Mouse (Mus musculus) heart, embryonic 15.5 days (tissue): ENCODE measurements at regions not wholly inside any gene's neighbourhood (a gene's known extent, or its start where the extent isn't known, plus 50 kb on each side); places are given as distances from the start of the nearest gene placed in this dataset.
"Not testable (repeated sequence)": the region's sequence is repeated elsewhere in the genome, so short reads cannot be mapped to it uniquely, and the experiment has no call there.

Experiments
- ATAC-seq: fragments of 200-750 bp; cut with Nextera tagmentation; replicated peaks from 2 replicates; pipeline ENCODE4 v1.8.0; 2017; ENCODE audit warnings: low read depth, moderate TSS enrichment; ENCODE audit not compliant: insufficient number of reproducible peaks, insufficient read depth, low FRiP score
- H3K27ac ChIP-seq: fragments of 300-500 bp; sonication (generic); 2 replicates; pipeline ENCODE4 v1.5.1; 2015; ENCODE audit warnings: mild to moderate bottlenecking, inconsistent platforms
- H3K27me3 ChIP-seq: fragments of 300-500 bp; sonication (generic); 2 replicates; pipeline ENCODE4 v1.6.1; 2015; ENCODE audit warnings: inconsistent platforms
- H3K36me3 ChIP-seq: fragments of 300-500 bp; sonication (generic); 2 replicates; pipeline ENCODE4 v1.6.1; 2015; ENCODE audit warnings: mild to moderate bottlenecking, inconsistent platforms
- H3K4me1 ChIP-seq: fragments of 300-500 bp; sonication (generic); replicated peaks from 2 replicates; pipeline ENCODE4 v1.6.1; 2015; ENCODE audit warnings: inconsistent platforms
- H3K4me2 ChIP-seq: fragments of 300-500 bp; sonication (generic); 2 replicates; pipeline ENCODE4 v1.6.1; 2015; ENCODE audit warnings: inconsistent platforms, mild to moderate bottlenecking, moderate library complexity
- H3K4me3 ChIP-seq: fragments of 300-500 bp; sonication (generic); 2 replicates; pipeline ENCODE4 v1.5.1; 2015; ENCODE audit warnings: mild to moderate bottlenecking, inconsistent platforms
- H3K9ac ChIP-seq: fragments of 300-500 bp; sonication (generic); 2 replicates; pipeline ENCODE4 v1.6.1; 2015; ENCODE audit warnings: mild to moderate bottlenecking, inconsistent platforms
- H3K9me3 ChIP-seq: fragments of 300-500 bp; sonication (generic); replicated peaks from 2 replicates; pipeline ENCODE4 v1.6.1; 2016; ENCODE audit warnings: inconsistent platforms
- WGBS: fragments of 180-500 bp; shearing (Covaris S2); methylation state at CpG from one replicate; pipeline ENCODE4 v1.1.7; 2015; ENCODE audit warnings: mixed read lengths; 5-methylcytosine and 5-hydroxymethylcytosine counted together

GRCm38 (mm10) chr16:55516994-55517393 is 219.2 kb upstream of the Zpld1 start:
- Histone ChIP-seq H3K27me3 (no peaks in the 10 kb centered on the region), H3K27ac (no peak overlapping the region), H3K9me3 (no peaks in the 10 kb centered on the region), H3K4me1 (no peaks in the 10 kb centered on the region), H3K4me2 (no peak overlapping the region), H3K9ac (no peak overlapping the region), H3K36me3 (no peaks in the 10 kb centered on the region), H3K4me3 (no peak overlapping the region)
- ATAC-seq, result no peak
- 64% methylated on average over 4 of the region's 4 CpGs for WGBS

DNA sequence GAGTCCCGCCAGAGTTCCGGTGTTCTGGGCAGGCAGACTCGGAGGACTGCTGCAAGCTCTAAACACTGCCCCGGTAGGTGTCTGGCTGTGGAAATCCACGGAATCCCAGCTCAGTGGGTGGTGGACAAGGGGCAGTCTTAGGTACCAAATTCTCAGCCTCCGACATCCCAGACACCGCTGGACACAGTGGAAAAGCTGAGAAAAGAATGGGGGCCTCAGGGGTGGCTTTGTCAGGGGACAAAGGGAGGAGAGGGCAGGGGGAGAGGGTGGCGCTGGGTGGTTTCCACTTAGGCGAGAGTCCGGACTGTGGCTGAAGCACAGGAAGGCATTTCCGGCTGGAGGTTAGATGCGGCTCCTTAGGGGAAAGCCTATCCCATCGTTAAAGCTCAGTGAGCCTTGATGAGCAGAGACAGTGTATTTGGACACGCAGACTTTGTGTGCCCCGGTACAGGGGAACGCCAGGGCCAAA is 217.5 kb upstream of the Zpld1 start:
- no peaks in the 10 kb centered on the region for H3K36me3 ChIP-seq
- no peaks in the 10 kb centered on the region for H3K9me3 ChIP-seq
- ATAC-seq, result no peak
- peak overlapping the region; percentile 23; the same call in 1 of the 2 replicates for H3K4me2 ChIP-seq
- H3K27me3 ChIP-seq, result no peaks in the 10 kb centered on the region
- no peak overlapping the region; the same call in 1 of the 2 replicates for H3K9ac ChIP-seq
- no peak overlapping the region for H3K27ac ChIP-seq
- no peaks in the 10 kb centered on the region for H3K4me1 ChIP-seq
- WGBS, result 67% methylated on average over 16 of the region's 16 CpGs
- H3K4me3 ChIP-seq, result no peak overlapping the region

DNA sequence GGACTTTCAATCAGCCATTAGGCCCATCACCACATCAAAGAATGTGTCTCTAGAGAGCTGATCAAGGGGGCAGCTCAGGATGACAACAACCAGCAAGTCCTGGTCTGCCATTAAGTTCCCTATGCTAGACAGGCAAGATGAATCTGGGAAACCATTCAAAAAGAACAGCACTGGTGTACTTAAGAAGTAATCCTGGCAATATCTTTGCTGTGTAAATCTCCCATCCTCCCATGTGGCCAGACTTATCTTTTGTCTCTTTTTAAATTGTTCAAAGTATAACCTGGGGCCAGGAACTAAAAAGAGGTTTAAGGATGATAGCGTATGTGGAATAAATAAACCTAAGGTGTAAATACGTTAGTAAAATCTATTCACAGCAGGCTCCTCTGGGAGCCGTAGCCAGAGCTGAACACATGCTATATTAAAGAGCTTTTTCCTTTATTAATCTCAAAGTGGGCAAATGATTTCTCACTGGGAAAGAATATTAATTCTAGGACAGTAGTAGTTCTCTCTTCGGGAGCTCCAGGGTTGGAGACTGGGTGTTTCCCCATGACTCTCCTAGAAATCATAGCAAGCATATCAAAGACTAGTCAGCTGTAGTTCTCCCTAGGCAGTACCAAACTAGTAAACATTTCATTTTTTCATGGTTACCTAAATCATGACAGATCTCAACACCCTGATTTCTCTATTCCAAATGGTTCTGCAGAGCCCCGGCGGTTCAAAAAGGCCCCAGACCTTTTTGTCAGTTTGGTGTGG is 216.8 kb upstream of the Zpld1 start:
- Histone ChIP-seq H3K4me3 (no peak overlapping the region), H3K36me3 (no peaks in the 10 kb centered on the region), H3K4me1 (no peaks in the 10 kb centered on the region), H3K9me3 (no peaks in the 10 kb centered on the region), H3K9ac (no peak overlapping the region; the same call in 1 of the 2 replicates), H3K4me2 (no peak overlapping the region), H3K27ac (no peak overlapping the region), H3K27me3 (no peaks in the 10 kb centered on the region)
- ATAC-seq, result no peak
- 82% methylated on average over 6 of the region's 6 CpGs for WGBS

DNA sequence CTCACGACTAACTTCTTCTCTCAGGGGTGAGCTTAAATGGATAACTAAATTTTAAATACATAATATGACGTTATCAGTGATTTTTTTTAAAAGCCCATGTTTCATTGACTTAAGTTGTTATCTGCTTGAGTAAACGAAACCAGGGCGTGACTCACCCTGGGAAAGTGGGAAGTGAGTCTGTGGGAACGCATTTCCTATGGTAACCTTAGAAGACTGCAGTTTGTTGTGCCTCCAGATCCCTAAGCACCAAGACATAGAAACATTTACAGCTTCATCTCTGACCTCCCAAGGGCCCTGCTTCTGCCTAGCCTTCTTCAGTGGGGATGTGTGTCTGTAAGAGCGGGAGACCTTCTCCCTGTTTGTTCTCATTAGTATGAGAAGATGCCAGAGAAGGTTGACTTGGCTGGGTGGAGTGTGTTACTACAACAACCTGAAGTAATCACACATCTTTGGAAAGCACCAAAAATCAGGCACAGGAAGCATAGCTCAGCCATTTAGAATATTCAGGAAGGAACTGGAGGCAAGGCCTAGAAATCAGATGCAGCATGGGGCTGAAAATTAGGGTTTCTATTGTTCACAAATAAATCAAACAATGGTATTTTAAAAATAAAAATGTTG is 207.1 kb upstream of the Zpld1 start:
- H3K27ac ChIP-seq, result peak overlapping the region; percentile 45

GRCm38 (mm10) chr16:55504274-55504673 is 206.5 kb upstream of the Zpld1 start:
- Histone ChIP-seq H3K9ac (no peak overlapping the region), H3K27me3 (no peaks in the 10 kb centered on the region), H3K36me3 (no peaks in the 10 kb centered on the region), H3K4me3 (no peak overlapping the region), H3K4me2 (no peak overlapping the region), H3K27ac (no peak overlapping the region), H3K9me3 (no peaks in the 10 kb centered on the region), H3K4me1 (no peaks in the 10 kb centered on the region)
- 61% methylated on average over 3 of the region's 3 CpGs for WGBS
- ATAC-seq, result no peak

More for the DNA sequence above, 207.1 kb upstream of the Zpld1 start:
- Histone ChIP-seq H3K36me3 (no peaks in the 10 kb centered on the region), H3K27me3 (no peaks in the 10 kb centered on the region), H3K4me2 (no peak overlapping the region), H3K4me1 (no peaks in the 10 kb centered on the region), H3K4me3 (no peak overlapping the region), H3K9ac (no peak overlapping the region), H3K9me3 (no peaks in the 10 kb centered on the region)
- ATAC-seq, result no peak
- 45% methylated on average over 6 of the region's 6 CpGs for WGBS

DNA sequence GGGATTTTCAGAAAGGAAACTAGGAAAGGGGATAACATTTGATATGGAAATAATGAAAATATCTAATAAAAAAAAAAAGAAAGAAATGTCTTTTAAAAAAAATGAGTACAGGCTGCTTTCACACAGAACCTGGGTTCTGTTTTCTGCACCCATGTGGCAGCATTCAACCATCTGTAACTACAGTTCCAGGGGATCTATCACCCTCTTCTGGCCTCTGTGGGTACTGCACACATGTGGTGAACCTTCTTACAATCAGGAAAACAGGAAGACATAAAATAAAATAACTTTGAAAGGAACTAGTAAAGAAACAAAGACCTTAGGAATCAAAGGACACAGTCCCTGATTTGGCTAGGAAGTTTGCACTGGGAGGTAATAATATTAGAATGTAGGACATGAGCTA is 205.5 kb upstream of the Zpld1 start:
- Histone ChIP-seq H3K9me3 (no peaks in the 10 kb centered on the region), H3K27me3 (no peaks in the 10 kb centered on the region), H3K4me1 (no peaks in the 10 kb centered on the region), H3K9ac (no peak overlapping the region), H3K36me3 (no peaks in the 10 kb centered on the region), H3K4me3 (no peak overlapping the region), H3K4me2 (no peak overlapping the region), H3K27ac (no peak overlapping the region)
- ATAC-seq, result no peak

DNA sequence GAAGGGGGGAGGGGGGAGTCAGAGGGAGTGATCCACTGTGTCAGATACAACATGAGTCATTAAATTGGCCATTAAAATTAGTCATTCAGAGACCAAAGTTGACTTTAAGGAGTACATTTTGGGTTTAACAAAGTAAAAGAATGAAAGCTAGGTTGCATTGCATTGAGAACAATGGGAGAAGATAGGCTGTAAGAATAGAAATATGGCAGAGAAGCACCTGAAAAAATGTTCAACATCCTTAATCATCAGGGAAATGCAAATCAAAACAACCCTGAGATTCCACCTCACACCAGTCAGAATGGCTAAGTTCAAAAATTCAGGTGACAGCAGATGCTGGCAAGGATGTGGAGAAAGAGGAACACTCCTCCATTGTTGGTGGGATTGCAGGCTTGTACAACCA is 202.0 kb upstream of the Zpld1 start:
- not testable (repeated sequence) for ATAC-seq

DNA sequence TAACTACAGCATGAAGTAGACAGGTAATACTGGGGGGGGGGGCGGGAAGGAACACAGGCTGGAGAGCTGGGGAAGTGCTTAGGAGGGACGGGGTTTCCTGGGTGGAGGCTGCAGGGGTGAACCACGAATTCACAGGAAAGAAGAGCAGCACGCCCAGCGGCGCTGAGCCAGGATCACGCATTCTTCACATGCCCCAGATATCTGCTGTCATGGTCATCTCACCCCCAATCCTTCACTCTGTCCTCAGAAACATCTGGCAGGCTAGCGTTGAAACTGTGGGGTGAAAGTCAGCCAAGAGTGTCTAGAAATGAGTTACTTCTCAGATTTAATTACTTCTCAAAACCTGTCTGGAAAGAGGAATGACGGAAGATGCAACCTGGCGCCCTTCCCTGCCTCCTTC is 197.3 kb upstream of the Zpld1 start:
- Histone ChIP-seq H3K36me3 (no peaks in the 10 kb centered on the region), H3K4me3 (no peak overlapping the region), H3K9ac (no peak overlapping the region), H3K9me3 (0 out of 2 replicates have a peak, but pooled peaks cover 2% of the 10 kb centered on the region), H3K4me1 (0 out of 2 replicates have a peak, but pooled peaks cover 2% of the 10 kb centered on the region), H3K27ac (no peak overlapping the region), H3K4me2 (no peak overlapping the region), H3K27me3 (no peaks in the 10 kb centered on the region)
- no peak for ATAC-seq
- 47% methylated on average over 10 of the region's 10 CpGs for WGBS

More for the DNA sequence above, 202.0 kb upstream of the Zpld1 start:
- not testable (repeated sequence) for H3K27me3 ChIP-seq, H3K9me3 ChIP-seq, H3K4me2 ChIP-seq, H3K9ac ChIP-seq, H3K4me3 ChIP-seq, H3K27ac ChIP-seq, H3K4me1 ChIP-seq, H3K36me3 ChIP-seq

DNA sequence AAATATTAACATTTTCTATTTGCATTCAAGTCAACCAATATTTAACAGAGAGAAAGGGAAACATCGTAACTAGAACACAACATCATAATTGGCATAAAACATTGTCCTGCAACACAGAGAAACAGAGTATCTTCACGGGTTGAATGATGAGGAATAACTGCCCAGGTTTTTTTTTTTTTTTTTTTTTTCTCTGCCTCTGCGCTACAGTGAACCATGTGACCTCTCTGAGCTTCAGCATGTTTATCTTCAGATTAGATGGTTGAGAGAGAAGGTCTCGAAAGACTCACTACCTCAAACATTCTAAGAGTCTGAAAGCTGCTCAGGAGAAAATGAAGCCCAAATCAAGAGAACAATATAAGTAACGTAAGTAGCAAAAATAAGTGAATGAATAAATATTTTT is 196.4 kb upstream of the Zpld1 start:
- Histone ChIP-seq H3K4me3 (no peak overlapping the region), H3K27ac (no peak overlapping the region), H3K9ac (no peak overlapping the region), H3K9me3 (0 out of 2 replicates have a peak, but pooled peaks cover 2% of the 10 kb centered on the region), H3K36me3 (no peaks in the 10 kb centered on the region), H3K4me2 (no peak overlapping the region), H3K27me3 (no peaks in the 10 kb centered on the region), H3K4me1 (0 out of 2 replicates have a peak, but pooled peaks cover 2% of the 10 kb centered on the region)
- 46% methylated on average over 5 of the region's 5 CpGs for WGBS
- ATAC-seq, result no peak

DNA sequence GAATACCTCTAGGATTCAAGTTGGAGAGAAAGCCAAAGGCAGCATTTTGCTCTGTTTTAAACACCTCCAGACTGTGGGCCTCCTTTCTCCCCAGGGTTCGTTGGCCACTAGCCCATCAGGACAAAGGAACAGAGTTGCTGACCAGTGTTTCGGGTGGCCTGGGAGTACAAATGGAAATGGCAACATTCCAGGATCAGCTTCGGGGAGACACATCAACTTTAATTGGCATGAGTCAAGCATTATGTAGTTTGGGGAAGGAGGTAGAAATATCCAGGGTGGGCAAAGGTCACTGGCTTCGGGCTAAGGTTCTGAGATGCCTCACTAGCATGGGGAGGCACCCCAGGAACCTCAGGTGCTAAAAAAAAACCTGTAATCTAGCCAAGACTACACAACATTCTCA is 194.3 kb upstream of the Zpld1 start:
- H3K4me2 ChIP-seq, result no peak overlapping the region
- no peak overlapping the region for H3K9ac ChIP-seq
- no peak for ATAC-seq
- 0 out of 2 replicates have a peak, but pooled peaks cover 2% of the 10 kb centered on the region for H3K4me1 ChIP-seq
- no peak overlapping the region for H3K27ac ChIP-seq
- H3K27me3 ChIP-seq, result no peaks in the 10 kb centered on the region
- WGBS, result 65% methylated on average over 4 of the region's 4 CpGs
- H3K36me3 ChIP-seq, result no peaks in the 10 kb centered on the region
- no peak overlapping the region for H3K4me3 ChIP-seq
- H3K9me3 ChIP-seq, result 0 out of 2 replicates have a peak, but pooled peaks cover 2% of the 10 kb centered on the region

GRCm38 (mm10) chr16:55484391-55484790 is 186.6 kb upstream of the Zpld1 start:
- no peak overlapping the region for H3K9ac ChIP-seq
- H3K4me1 ChIP-seq, result no peaks in the 10 kb centered on the region
- no peaks in the 10 kb centered on the region for H3K36me3 ChIP-seq
- H3K9me3 ChIP-seq, result no peaks in the 10 kb centered on the region
- ATAC-seq, result no peak
- H3K4me2 ChIP-seq, result no peak overlapping the region
- H3K27ac ChIP-seq, result no peak overlapping the region
- H3K4me3 ChIP-seq, result no peak overlapping the region
- WGBS, result 71% methylated on average over 2 of the region's 2 CpGs
- H3K27me3 ChIP-seq, result no peaks in the 10 kb centered on the region

DNA sequence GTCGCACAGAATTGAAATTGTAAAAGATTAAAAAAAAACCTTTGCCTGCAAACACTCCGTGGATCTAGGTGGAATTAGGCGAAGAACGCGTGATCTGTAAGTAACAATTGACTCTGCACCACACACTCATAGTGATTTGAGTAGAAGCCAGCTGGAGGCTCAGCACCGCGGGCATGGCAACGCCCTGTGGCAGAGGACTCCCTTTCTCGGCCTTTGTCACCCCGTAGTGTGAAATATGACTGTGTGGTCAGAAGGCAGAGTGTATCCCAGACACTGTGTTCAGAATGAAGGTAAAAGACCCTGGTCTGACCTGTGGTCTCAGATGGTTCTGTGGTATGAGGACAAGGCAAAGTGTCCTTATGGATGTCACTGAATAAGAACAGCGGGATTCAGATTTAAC is 183.0 kb upstream of the Zpld1 start:
- Histone ChIP-seq H3K4me3 (no peak overlapping the region), H3K27ac (no peak overlapping the region), H3K9ac (no peak overlapping the region), H3K4me2 (no peak overlapping the region), H3K4me1 (0 out of 2 replicates have a peak, but pooled peaks cover 2% of the 10 kb centered on the region), H3K36me3 (no peaks in the 10 kb centered on the region), H3K27me3 (no peaks in the 10 kb centered on the region), H3K9me3 (no peaks in the 10 kb centered on the region)
- 86% methylated on average over 11 of the region's 11 CpGs for WGBS
- ATAC-seq, result no peak
